Mouse (Mus musculus) lung, postnatal 0 days (tissue): ENCODE results near the gene Card6. TPM values are rescaled to one million over a fixed set of nuclear protein-coding genes. Genes with fewer than 3 reads are reported as not detected.
A peak's percentile ranks its signal among the peaks of the same experiment; 100 is the strongest.

Experiments used
- ATAC-seq: fragments of 200-750 bp; cut with Nextera tagmentation; 2 replicates; pipeline ENCODE4 v1.8.0; 2017; ENCODE audit warnings: moderate library complexity
- DNase-seq: peaks from one replicate; pipeline ENCODE4 v3.0.0-alpha.2; 2016; ENCODE audit warnings: low spot score
- H3K27ac ChIP-seq: fragments of 300-500 bp; sonication (generic); 2 replicates; pipeline ENCODE4 v1.5.1; 2014; ENCODE audit warnings: antibody characterized with exemption, mild to moderate bottlenecking, low read length, mixed read lengths
- H3K27me3 ChIP-seq: fragments of 300-500 bp; sonication (generic); replicated peaks from 2 replicates; pipeline ENCODE4 v1.6.1; 2014; ENCODE audit warnings: low read length, mixed read lengths; ENCODE audit not compliant: insufficient read depth
- H3K36me3 ChIP-seq: fragments of 300-500 bp; sonication (generic); 2 replicates; pipeline ENCODE4 v1.6.1; 2014; ENCODE audit warnings: low read length, mixed read lengths; ENCODE audit not compliant: insufficient read depth
- H3K4me1 ChIP-seq: fragments of 300-500 bp; sonication (generic); 2 replicates; pipeline ENCODE4 v1.6.1; 2014; ENCODE audit warnings: antibody characterized with exemption, low read depth, low read length, mixed read lengths; ENCODE audit not compliant: insufficient read depth
- H3K4me2 ChIP-seq: fragments of 300-500 bp; sonication (generic); replicated peaks from 2 replicates; pipeline ENCODE4 v1.6.1; 2014; ENCODE audit warnings: low read depth, mild to moderate bottlenecking, low read length, moderate library complexity, mixed read lengths
- H3K4me3 ChIP-seq: fragments of 300-500 bp; sonication (generic); 2 replicates; pipeline ENCODE4 v1.5.1; 2014; ENCODE audit warnings: low read depth, low read length
- H3K9ac ChIP-seq: fragments of 300-500 bp; sonication (generic); replicated peaks from 2 replicates; pipeline ENCODE4 v1.6.1; 2014; ENCODE audit warnings: low read depth, mild to moderate bottlenecking
- H3K9me3 ChIP-seq: fragments of 300-500 bp; sonication (generic); 2 replicates; pipeline ENCODE4 v1.6.1; 2016; ENCODE audit warnings: low read length, mixed read lengths
- CTCF ChIP-seq: IDR thresholded peaks from 2 replicates; pipeline ENCODE4 v1.5.1; 2016; ENCODE audit warnings: antibody characterized with exemption, mild to moderate bottlenecking
- EP300 ChIP-seq: IDR thresholded peaks from 2 replicates; pipeline ENCODE4 v1.6.1; 2016; ENCODE audit warnings: antibody characterized with exemption, mild to moderate bottlenecking, control low read depth
- WGBS: fragments of 180-500 bp; shearing (Covaris S2); extraction: QIAGEN DNeasy Blood & Tissue Kit; methylation state at CpG from one replicate; pipeline ENCODE4 v1.1.7; 2014; 5-methylcytosine and 5-hydroxymethylcytosine counted together
- polyA plus RNA-seq: library from polyadenylated mRNA; unstranded; fragments of >200 nt; fragmentation: Nextera tagmentation; extraction: Ambion mirVana; gene quantifications from 2 replicates; pipeline ENCODE4 v1.2.1, GENCODE M21; 2015

The Card6 gene
- polyA plus RNA-seq, 1 experiment from 2014 or later, result 2.7 TPM

DNA sequence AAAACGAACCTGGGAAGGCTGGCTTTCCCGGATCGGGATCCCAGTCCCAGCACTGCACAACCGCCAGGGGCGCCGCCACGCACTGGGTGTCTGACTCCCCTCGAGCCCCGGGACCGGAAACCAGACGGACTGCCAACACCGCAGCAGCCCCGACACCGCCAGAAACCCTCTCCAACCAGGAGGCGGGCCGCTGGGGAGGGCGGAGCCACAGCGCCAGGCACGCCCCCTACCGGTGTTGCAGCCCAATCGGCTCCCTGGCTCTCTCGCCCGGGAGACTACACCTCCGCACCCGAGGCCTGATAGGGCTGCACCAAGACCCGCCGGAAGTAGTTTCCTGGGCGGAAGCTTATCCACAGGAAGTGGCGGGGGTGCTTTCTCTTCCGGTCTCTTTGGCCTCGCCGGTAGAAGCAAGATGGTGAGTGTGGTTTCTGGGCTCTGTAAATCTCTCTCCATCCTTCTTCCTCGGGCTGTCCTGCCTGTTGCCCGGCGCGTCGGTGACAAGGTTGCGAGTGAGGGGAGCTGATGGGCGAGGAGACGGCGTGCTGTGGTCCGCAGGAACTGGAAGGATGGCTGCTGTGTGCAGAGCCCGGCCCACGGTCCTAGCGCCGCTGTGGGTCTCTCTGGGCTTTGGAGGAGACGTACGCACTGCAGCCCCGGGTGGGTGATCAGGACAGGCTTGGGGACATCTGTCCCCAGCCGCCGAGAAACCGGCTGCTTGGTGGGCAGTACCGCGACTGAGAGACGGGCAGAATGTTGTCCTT lies 8.1 kb upstream of the Card6 start, which contains the start of gene Rpl37:
TSS of gene Rpl37 (plus strand) at position 376 of the 761 bp plus-strand sequence.
- H3K27ac ChIP-seq, result peak within 1 kb of the TSS; percentile 92
- no peaks in the 10 kb centered on the region for H3K27me3 ChIP-seq
- H3K36me3 ChIP-seq, result peaks cover 21% of the 10 kb centered on the region; the same call in 1 of the 2 replicates
- peak within 1 kb of the TSS; percentile 83 for H3K4me3 ChIP-seq
- DNase-seq (peak; percentile 99), ATAC-seq (peak; percentile 98)
- H3K9me3 ChIP-seq, result no peaks in the 10 kb centered on the region
- peak; percentile 41 for TF ChIP-seq EP300
- TF ChIP-seq CTCF, result peak; percentile 88
- peak within 1 kb of the TSS; percentile 95 for H3K9ac ChIP-seq
- peak within 1 kb of the TSS; percentile 68 for H3K4me2 ChIP-seq
- under 1% methylated on average over 49 of the region's 55 CpGs for WGBS
- H3K4me1 ChIP-seq, result peaks cover 6% of the 10 kb centered on the region; the same call in 1 of the 2 replicates

GRCm38 (mm10) chr15:5115173-5115572 lies 6.8 kb upstream of the Card6 start:
- WGBS, result 56% methylated on average over 8 of the region's 8 CpGs
- peak overlapping the region; percentile 62 for H3K4me2 ChIP-seq
- H3K36me3 ChIP-seq, result peaks cover 13% of the 10 kb centered on the region; the same call in 1 of the 2 replicates
- H3K9ac ChIP-seq, result no peak overlapping the region
- DNase-seq (no peak), ATAC-seq (no peak)
- H3K4me3 ChIP-seq, result peak overlapping the region; percentile 83; the same call in 1 of the 2 replicates
- TF ChIP-seq EP300, result no peak
- TF ChIP-seq CTCF, result no peak
- peak overlapping the region; percentile 92 for H3K27ac ChIP-seq
- no peaks in the 10 kb centered on the region for H3K27me3 ChIP-seq
- H3K4me1 ChIP-seq, result peaks cover 6% of the 10 kb centered on the region; the same call in 1 of the 2 replicates
- no peaks in the 10 kb centered on the region for H3K9me3 ChIP-seq

GRCm38 (mm10) chr15:5112651-5113050 lies 4.3 kb upstream of the Card6 start:
- DNase-seq, result no peak
- Histone ChIP-seq H3K27ac (no peak overlapping the region), H3K4me3 (no peak overlapping the region), H3K36me3 (no peaks in the 10 kb centered on the region), H3K9me3 (no peaks in the 10 kb centered on the region), H3K9ac (no peak overlapping the region), H3K4me1 (peaks cover 6% of the 10 kb centered on the region; the same call in 1 of the 2 replicates), H3K4me2 (no peak overlapping the region), H3K27me3 (no peaks in the 10 kb centered on the region)
- WGBS, result 71% methylated on average over 3 of the region's 3 CpGs
- no peak for ATAC-seq
- TF ChIP-seq CTCF, result no peak
- no peak for TF ChIP-seq EP300

- DNase-seq, result no peak
- H3K36me3 ChIP-seq, result no peaks in the 10 kb centered on the region
- no peak for TF ChIP-seq EP300
- H3K27me3 ChIP-seq, result no peaks in the 10 kb centered on the region
- H3K9me3 ChIP-seq, result no peaks in the 10 kb centered on the region
- H3K27ac ChIP-seq, result peak overlapping the region; percentile 81
- ATAC-seq, result peak; percentile 30; the same call in 1 of the 2 replicates
- peak overlapping the region; percentile 52 for H3K4me3 ChIP-seq
- H3K4me2 ChIP-seq, result peak overlapping the region; percentile 47
- H3K9ac ChIP-seq, result peak overlapping the region; percentile 42; the same call in 1 of the 2 replicates
- no peaks in the 10 kb centered on the region for H3K4me1 ChIP-seq
- WGBS, result 57% methylated on average over 3 of the region's 3 CpGs
Observed at GRCm38 (mm10) chr15:5108655-5109040, 309 bp upstream of the Card6 start.

DNA sequence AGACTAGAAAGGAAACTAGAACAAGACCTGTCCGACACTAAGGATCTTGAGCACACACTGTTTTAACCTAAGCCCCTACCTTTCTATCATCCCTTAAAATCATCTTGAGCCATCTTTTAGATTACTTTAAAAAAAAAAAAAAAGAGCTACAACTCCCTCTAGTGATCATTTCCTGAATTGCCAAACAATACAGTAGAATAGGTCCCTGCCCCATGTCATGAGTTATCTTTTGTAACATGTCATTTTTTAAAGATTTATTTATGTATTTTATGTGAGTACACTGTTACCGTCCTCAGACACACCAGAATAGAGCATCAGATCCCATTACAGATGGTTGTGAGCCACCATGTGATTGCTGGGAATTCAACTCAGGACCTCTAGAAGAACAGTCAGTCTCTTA lies 2.0 kb downstream of the Card6 start:
- Histone ChIP-seq H3K4me3 (no peak overlapping the region), H3K9me3 (no peaks in the 10 kb centered on the region), H3K9ac (no peak overlapping the region), H3K4me2 (no peak overlapping the region), H3K27ac (no peak overlapping the region), H3K27me3 (no peaks in the 10 kb centered on the region), H3K36me3 (no peaks in the 10 kb centered on the region), H3K4me1 (no peaks in the 10 kb centered on the region)
- TF ChIP-seq EP300 (no peak), CTCF (peak; percentile 59)
- WGBS, result 37% methylated on average over 2 of the region's 2 CpGs
- ATAC-seq (no peak), DNase-seq (peak; percentile 37)

DNA sequence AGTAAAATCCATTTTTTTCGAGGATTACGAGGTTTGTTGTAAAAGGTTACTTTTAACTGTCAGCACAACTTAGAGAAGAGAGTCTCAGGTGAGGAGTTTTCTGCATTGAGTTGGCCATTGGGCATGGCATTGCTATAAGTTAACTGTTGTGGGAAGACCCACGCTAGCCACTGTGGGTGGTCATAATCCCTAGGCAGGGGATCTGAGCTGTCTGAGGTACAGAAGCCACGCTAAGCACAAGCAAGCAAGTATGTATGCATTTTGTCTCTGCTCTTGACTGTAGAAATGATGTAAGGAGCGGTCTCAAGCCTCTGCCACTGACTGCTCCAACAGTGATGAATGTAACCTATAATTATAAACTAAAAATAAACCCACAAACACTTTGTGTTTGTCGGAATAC lies 2.4 kb downstream of the Card6 start:
- 80% methylated on average over 6 of the region's 6 CpGs for WGBS
- Histone ChIP-seq H3K27ac (no peak overlapping the region), H3K4me2 (no peak overlapping the region), H3K9me3 (no peaks in the 10 kb centered on the region), H3K9ac (no peak overlapping the region), H3K4me3 (no peak overlapping the region), H3K36me3 (no peaks in the 10 kb centered on the region), H3K4me1 (no peaks in the 10 kb centered on the region), H3K27me3 (no peaks in the 10 kb centered on the region)
- DNase-seq, result no peak
- no peak for TF ChIP-seq CTCF
- TF ChIP-seq EP300, result no peak
- ATAC-seq, result no peak
